Mouse (Mus musculus) midbrain, embryonic 14.5 days (tissue): ENCODE measurements around the gene Atp1a2. TPM values are rescaled to one million over a fixed set of nuclear protein-coding genes. Genes with fewer than 3 reads are reported as not detected.

Experiments
- ATAC-seq: fragments of 200-750 bp; cut with Nextera tagmentation; 2 replicates; pipeline ENCODE4 v1.8.0; 2017; ENCODE audit warnings: moderate number of reproducible peaks, moderate library complexity; ENCODE audit not compliant: low FRiP score, low TSS enrichment
- DNase-seq: peaks from one replicate; pipeline ENCODE4 v3.0.0-alpha.2; 2015
- H3K27ac ChIP-seq: fragments of 300-500 bp; sonication (generic); replicated peaks from 2 replicates; pipeline ENCODE4 v1.5.1; 2014; ENCODE audit warnings: mild to moderate bottlenecking, low read depth, low read length, moderate library complexity
- H3K27me3 ChIP-seq: fragments of 300-500 bp; sonication (generic); 2 replicates; pipeline ENCODE4 v1.6.1; 2014; ENCODE audit warnings: low read length, control low read depth, mixed read lengths; ENCODE audit not compliant: control insufficient read depth, insufficient read depth
- H3K36me3 ChIP-seq: fragments of 300-500 bp; sonication (generic); 2 replicates; pipeline ENCODE4 v1.6.1; 2014; ENCODE audit warnings: low read length, control low read depth; ENCODE audit not compliant: control insufficient read depth, insufficient read depth
- H3K4me1 ChIP-seq: fragments of 300-500 bp; sonication (generic); 2 replicates; pipeline ENCODE4 v1.6.1; 2014; ENCODE audit warnings: mild to moderate bottlenecking, antibody characterized with exemption, low read length, control low read depth; ENCODE audit not compliant: control insufficient read depth, insufficient read depth
- H3K4me2 ChIP-seq: fragments of 300-500 bp; sonication (generic); 2 replicates; pipeline ENCODE4 v1.6.1; 2014; ENCODE audit warnings: mild to moderate bottlenecking, low read length, moderate library complexity
- H3K4me3 ChIP-seq: fragments of 300-500 bp; sonication (generic); replicated peaks from 2 replicates; pipeline ENCODE4 v1.5.1; 2014; ENCODE audit warnings: low read depth, low read length
- H3K9ac ChIP-seq: fragments of 300-500 bp; sonication (generic); replicated peaks from 2 replicates; pipeline ENCODE4 v1.6.1; 2014; ENCODE audit warnings: mild to moderate bottlenecking, low read length, moderate library complexity
- H3K9me3 ChIP-seq: fragments of 300-500 bp; sonication (generic); 2 replicates; pipeline ENCODE4 v1.6.1; 2016; ENCODE audit warnings: low read length, control low read depth, mixed read lengths; ENCODE audit not compliant: control insufficient read depth
- WGBS: fragments of 180-500 bp; shearing (Covaris S2); extraction: QIAGEN DNeasy Blood & Tissue Kit; methylation state at CpG from one replicate; pipeline ENCODE4 v1.1.7; 2014; 5-methylcytosine and 5-hydroxymethylcytosine counted together
- polyA plus RNA-seq: library from polyadenylated mRNA; unstranded; fragments of >200 nt; fragmentation: Nextera tagmentation; extraction: Ambion mirVana; gene quantifications from 2 replicates; pipeline ENCODE4 v1.2.1, GENCODE M21; 2014

Atp1a2 gene
- polyA plus RNA-seq, 1 experiment from 2014 or later = 18.2 TPM

DNA sequence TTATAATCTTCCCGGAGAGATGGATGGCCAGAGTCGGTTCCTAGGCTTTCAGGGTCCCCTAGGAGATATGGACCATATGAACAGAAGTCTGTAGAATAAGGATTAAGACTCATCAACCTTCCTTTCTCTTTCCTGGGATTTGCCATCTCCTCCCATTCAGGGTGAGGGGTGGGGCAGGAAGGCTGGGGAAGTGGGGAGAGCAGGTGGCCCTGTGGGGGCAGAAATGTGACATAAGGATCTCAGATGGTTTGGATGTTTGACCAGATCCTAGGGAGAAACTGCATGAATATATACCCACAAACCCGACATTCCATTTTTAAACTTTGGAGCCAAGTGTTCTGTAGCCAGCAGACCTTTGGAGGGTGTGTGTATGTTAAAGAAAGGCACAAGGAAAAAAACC lies 30.2 kb upstream of the Atp1a2 start:
- no peaks in the 10 kb centered on the region for H3K36me3 ChIP-seq
- H3K9ac ChIP-seq = 0 out of 2 replicates have a peak overlapping the region, but pooled peaks have one; percentile 54
- no peak for DNase-seq
- H3K4me3 ChIP-seq = no peak overlapping the region
- H3K27ac ChIP-seq = no peak overlapping the region
- peaks cover 13% of the 10 kb centered on the region for H3K27me3 ChIP-seq
- H3K4me1 ChIP-seq = peaks cover 31% of the 10 kb centered on the region
- 0 out of 2 replicates have a peak overlapping the region, but pooled peaks have one; percentile 2 for H3K4me2 ChIP-seq
- ATAC-seq = no peak
- no peaks in the 10 kb centered on the region for H3K9me3 ChIP-seq
- WGBS = 70% methylated on average over 3 of the region's 3 CpGs

- no peak overlapping the region for H3K9ac ChIP-seq
- no peak overlapping the region for H3K4me3 ChIP-seq
- H3K27ac ChIP-seq = no peak overlapping the region
- H3K9me3 ChIP-seq = no peaks in the 10 kb centered on the region
- peaks cover 31% of the 10 kb centered on the region for H3K4me1 ChIP-seq
- peaks cover 13% of the 10 kb centered on the region for H3K27me3 ChIP-seq
- DNase-seq (no peak), ATAC-seq (no peak)
- 90% methylated on average over 16 of the region's 16 CpGs for WGBS
- H3K4me2 ChIP-seq = 0 out of 2 replicates have a peak overlapping the region, but pooled peaks have one; percentile 2
- H3K36me3 ChIP-seq = no peaks in the 10 kb centered on the region
Measured at GRCm38 (mm10) chr1:172327206-172328001, 29.5 kb upstream of the Atp1a2 start.

- DNase-seq (no peak), ATAC-seq (no peak)
- peaks cover 13% of the 10 kb centered on the region for H3K27me3 ChIP-seq
- no peaks in the 10 kb centered on the region for H3K36me3 ChIP-seq
- H3K9ac ChIP-seq = no peak overlapping the region
- no peak overlapping the region for H3K27ac ChIP-seq
- WGBS = 60% methylated on average over 11 of the region's 11 CpGs
- peak overlapping the region; percentile 80 for H3K4me2 ChIP-seq
- no peaks in the 10 kb centered on the region for H3K9me3 ChIP-seq
- H3K4me1 ChIP-seq = peaks cover 31% of the 10 kb centered on the region
- peak overlapping the region; percentile 43 for H3K4me3 ChIP-seq
Measured at GRCm38 (mm10) chr1:172326684-172327083, 28.8 kb upstream of the Atp1a2 start.

DNA sequence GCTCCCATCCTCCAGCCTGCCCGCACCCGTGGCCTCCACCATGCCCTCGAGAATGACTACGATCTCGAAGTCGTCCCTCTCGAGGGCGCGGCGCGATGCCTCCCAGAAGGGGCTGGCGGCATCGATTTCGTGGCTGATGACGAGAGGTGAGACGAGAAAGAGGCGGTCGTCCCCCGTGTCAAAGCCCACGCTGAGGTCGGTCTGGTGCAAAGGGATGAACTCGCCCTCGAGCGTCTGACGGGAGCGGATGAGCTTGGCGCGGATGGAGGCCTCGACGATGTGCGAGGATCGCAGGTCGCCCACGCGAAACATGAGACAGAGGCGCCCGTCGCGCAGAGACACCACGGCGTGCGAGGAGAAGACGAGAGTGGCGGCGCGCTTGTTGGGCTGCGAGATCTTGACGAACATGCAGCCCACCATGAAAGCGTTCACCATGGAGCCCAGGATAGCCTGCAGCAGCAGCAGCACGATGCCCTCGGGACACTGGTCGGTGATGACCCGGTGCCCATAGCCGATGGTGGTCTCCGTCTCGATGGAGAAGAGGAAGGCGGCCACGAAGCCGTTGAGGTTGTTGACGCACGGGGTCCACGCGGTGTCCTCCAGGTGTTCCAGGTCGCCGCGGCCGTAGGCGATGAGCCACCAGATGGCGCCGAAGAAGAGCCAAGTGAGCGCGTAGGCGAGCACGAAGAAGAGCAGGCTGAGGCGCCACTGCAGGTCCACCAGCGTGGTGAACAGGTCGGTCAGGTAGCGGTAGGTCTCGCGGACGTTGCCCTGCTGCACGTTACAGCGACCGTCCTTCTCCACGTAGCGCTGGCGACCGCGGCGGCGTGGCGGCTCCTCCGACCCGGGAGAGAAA lies 28.0 kb upstream of the Atp1a2 start:
- H3K4me3 ChIP-seq = peak overlapping the region; percentile 43
- peaks cover 13% of the 10 kb centered on the region for H3K27me3 ChIP-seq
- DNase-seq = peak; percentile 87
- H3K9me3 ChIP-seq = no peaks in the 10 kb centered on the region
- ATAC-seq = peak; percentile 39; the same call in 1 of the 2 replicates
- H3K27ac ChIP-seq = no peak overlapping the region
- no peaks in the 10 kb centered on the region for H3K36me3 ChIP-seq
- H3K4me1 ChIP-seq = peaks cover 31% of the 10 kb centered on the region
- H3K9ac ChIP-seq = peak overlapping the region; percentile 57
- WGBS = 21% methylated on average over 94 of the region's 94 CpGs
- H3K4me2 ChIP-seq = peak overlapping the region; percentile 80

- Histone ChIP-seq H3K27ac (no peak overlapping the region), H3K4me3 (no peak overlapping the region), H3K9ac (no peak overlapping the region), H3K27me3 (peaks cover 13% of the 10 kb centered on the region), H3K36me3 (no peaks in the 10 kb centered on the region), H3K9me3 (no peaks in the 10 kb centered on the region), H3K4me2 (no peak overlapping the region), H3K4me1 (peaks cover 28% of the 10 kb centered on the region)
- peak; percentile 29; the same call in 1 of the 2 replicates for ATAC-seq
- DNase-seq = peak; percentile 91
- WGBS = 10% methylated on average over 7 of the region's 7 CpGs
Measured at GRCm38 (mm10) chr1:172324725-172325124, 26.9 kb upstream of the Atp1a2 start.

DNA sequence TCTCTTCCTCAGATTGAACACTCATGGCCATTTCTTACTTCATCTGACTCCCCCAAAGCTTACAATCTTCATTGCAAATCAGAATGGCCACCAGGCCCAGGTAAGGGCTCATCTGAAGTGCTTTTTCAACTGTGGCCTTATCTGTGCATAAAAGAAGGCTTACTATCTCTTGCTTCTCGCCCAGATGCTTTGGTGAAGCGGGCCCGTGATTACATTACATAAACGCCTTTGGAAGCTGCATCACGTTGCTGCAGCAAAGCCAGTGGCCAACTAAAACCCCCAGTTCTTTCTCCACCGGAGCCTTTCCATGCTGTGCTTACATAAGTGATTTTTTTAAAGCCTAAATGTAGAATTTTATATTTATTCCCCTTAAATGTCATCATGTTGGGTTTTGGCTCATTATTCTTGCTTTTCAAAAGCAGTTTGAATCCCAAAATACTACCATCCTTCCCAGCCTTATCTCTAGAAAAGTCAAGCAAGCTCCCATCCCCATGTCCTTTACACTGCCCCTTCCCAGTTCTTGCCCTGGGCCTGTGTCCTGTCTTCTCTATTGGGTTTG lies 26.0 kb upstream of the Atp1a2 start:
- Histone ChIP-seq H3K4me1 (peaks cover 21% of the 10 kb centered on the region), H3K9ac (no peak overlapping the region), H3K27ac (no peak overlapping the region), H3K4me3 (no peak overlapping the region), H3K27me3 (peaks cover 13% of the 10 kb centered on the region), H3K9me3 (no peaks in the 10 kb centered on the region), H3K4me2 (no peak overlapping the region), H3K36me3 (no peaks in the 10 kb centered on the region; the same call in 1 of the 2 replicates)
- ATAC-seq = no peak
- no peak for DNase-seq
- WGBS = 52% methylated on average over 6 of the region's 6 CpGs

- no peak overlapping the region for H3K4me3 ChIP-seq
- peaks cover 13% of the 10 kb centered on the region for H3K27me3 ChIP-seq
- WGBS = 11% methylated on average over 5 of the region's 5 CpGs
- H3K36me3 ChIP-seq = peaks cover 5% of the 10 kb centered on the region; the same call in 1 of the 2 replicates
- DNase-seq (no peak), ATAC-seq (no peak)
- H3K9me3 ChIP-seq = no peaks in the 10 kb centered on the region
- peaks cover 15% of the 10 kb centered on the region for H3K4me1 ChIP-seq
- no peak overlapping the region for H3K4me2 ChIP-seq
- H3K9ac ChIP-seq = no peak overlapping the region
- no peak overlapping the region for H3K27ac ChIP-seq
Measured at GRCm38 (mm10) chr1:172323298-172323697, 25.4 kb upstream of the Atp1a2 start.

DNA sequence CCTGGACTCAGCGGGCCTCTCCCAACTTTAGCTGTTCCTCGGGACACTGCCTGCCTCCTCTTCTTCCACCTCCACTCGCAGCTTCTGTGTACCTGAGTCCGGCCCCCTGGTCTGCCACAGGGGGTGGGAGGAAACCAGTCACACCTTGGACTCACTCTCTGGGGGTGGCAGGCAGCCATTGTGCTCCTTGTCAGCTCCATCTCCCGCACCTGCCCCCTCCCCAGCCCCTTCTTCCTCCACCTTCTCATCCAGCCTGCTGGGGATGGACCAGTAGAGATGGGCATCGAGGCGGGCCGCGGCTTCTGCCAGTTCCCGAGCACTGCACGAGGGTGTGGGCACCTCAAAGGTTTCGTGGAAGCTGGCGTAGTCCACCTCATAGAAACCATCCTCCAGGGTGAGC lies 24.9 kb upstream of the Atp1a2 start:
- H3K9me3 ChIP-seq = no peaks in the 10 kb centered on the region
- DNase-seq (no peak), ATAC-seq (no peak)
- H3K4me2 ChIP-seq = no peak overlapping the region
- peaks cover 13% of the 10 kb centered on the region for H3K27me3 ChIP-seq
- H3K4me1 ChIP-seq = peaks cover 16% of the 10 kb centered on the region; the same call in 1 of the 2 replicates
- no peak overlapping the region for H3K4me3 ChIP-seq
- no peak overlapping the region for H3K9ac ChIP-seq
- peaks cover 10% of the 10 kb centered on the region; the same call in 1 of the 2 replicates for H3K36me3 ChIP-seq
- 47% methylated on average over 13 of the region's 13 CpGs for WGBS
- H3K27ac ChIP-seq = no peak overlapping the region
